Mouse (Mus musculus): ENCODE data around the gene Numbl.

- TF ChIP-seq CTCF (IDR thresholded peaks at IDR 0.05; ENCODE audit: extremely low read depth, insufficient read depth, low read length) (no peak), POLR2A (IDR thresholded peaks at IDR 0.05; ENCODE audit: extremely low read depth, insufficient read depth, low read length) (no peak)
Observed at GRCm38 (mm10) chr7:27330709-27331540, 72.7 kb downstream of the Numbl start.
